Mouse (Mus musculus) common myeloid progenitor, adult 5-6 weeks (primary cell): Measurements from ENCODE around the gene Cep78. TPM values are rescaled to one million over a fixed set of nuclear protein-coding genes. Genes with fewer than 3 reads are reported as not detected.
A peak's percentile ranks its signal among the peaks of the same experiment; 100 is the strongest.

Experiments
- ATAC-seq: replicated peaks from 2 replicates; pipeline ENCODE4 v1.8.0; 2016; ENCODE audit warnings: low read depth, mild to moderate bottlenecking, moderate TSS enrichment, inconsistent platforms; ENCODE audit not compliant: poor library complexity, severe bottlenecking
- total RNA-seq: library from RNA; stranded (forward); fragments of 200-1000, 187-1606 nt; gene quantifications from 2 replicates; pipeline ENCODE4 v1.2.3, GENCODE M21; 2017

The Cep78 gene
- total RNA-seq, 1 experiment from 2014 or later = 17.7 TPM

DNA sequence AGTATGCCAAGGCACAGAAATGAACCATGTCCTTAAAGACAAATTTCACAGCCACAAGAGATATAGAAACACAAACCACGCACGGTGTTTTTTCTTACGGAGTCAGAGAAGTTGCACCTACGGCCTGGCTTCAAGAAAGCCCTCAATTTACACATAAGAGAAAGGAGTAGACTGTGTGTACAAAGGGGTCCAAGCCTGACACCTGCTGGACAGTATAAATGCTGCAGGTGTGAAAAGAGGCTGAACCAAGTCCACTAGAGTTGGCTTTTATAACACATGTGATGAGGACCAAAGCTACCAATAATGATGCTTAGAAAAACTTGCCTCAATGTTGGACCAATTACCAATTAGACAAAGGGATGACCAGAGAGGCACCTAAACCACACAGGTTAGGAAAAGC, 2.9 kb downstream of the Cep78 start:
- ATAC-seq = peak; percentile 77

DNA sequence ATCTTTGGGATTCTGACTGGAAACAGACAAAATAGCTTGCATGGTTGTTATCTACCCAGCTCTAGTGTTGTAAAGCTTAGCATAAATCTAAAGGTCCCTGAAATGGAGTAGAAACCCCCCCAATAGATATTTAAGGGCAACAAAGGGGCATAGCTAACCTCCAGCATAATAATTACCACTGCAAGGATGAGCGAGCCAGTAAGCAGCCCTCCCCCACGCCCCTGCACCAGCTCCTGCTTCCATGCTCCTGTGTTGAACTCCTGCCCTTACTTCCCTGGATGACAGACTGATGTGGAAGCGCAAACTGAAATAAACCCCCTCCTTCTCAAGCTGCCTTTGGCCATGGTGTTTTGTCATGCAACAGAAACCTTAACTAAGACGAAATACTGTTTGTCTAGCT, 11.4 kb downstream of the Cep78 start:
- no peak for ATAC-seq

DNA sequence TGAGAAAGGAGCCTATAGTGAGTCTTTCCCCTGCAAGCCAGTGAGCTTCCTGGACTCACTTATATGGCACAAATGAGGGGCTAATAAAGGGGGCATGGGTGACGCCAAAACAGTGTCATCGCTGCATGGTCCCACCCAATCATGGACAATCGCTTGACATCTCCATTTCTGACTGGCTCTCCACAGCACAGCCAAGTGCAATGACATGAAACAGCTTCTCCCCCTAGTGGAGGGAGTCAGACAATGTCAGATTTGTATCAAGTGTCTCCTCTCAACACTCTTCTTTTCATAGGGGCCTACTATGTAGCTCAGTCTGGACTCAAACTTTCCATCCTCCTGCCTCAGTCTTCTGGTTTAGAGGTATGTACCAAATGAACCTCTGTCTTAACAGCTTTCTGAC, 19.7 kb downstream of the Cep78 start:
- peak; percentile 95 for ATAC-seq

DNA sequence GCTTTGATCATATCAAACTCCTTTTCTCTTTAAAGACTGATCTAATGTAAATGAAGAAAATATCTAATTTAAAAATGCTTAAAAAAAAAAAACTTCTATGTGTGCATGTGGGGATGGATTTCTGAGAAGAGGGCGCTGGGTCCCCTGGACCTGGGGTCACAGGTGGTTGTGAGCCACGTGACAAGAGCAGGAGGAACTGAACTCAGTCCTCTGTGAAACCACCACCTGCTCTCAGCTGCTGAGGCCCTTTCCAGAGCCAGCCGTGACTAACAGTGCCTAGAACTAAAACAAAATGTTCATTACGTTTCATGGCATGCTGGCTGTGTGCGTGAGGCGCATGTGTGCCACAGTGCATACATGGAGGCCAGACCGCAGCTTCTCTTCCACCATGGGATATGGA, 20.3 kb downstream of the Cep78 start:
- no peak for ATAC-seq

DNA sequence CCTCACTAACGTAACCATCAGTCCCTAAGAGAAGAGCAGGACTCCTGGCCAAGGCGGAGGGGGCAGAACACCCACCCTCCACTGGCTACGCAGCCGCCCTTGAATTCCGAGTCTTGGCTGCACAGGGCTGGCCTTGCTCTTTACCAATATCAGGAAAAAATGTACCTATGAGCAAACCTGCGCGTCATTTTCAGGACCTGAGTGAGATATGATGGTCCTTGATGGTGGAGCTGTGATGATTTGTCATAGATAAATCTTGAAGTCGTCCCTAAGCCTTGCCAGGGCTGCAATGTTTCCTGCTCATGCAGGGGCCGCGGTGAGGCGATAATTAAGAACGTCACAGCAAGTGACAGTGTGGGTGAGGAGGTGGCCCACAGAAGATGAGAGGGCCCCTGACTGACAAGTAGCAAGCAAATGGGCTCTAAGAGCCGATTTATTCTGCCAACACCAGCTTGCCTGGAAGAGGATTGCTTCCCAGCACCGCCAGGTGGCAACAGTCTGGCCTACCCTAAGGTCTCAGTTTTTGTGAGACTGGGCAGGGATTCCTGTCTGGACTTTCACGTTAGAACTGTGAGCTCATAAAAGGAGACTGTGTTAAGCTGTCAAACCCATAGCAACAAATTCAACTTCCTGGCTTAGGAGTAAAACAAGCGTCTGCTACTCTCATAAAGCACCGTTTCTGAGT, 21.6 kb downstream of the Cep78 start:
- ATAC-seq = no peak

DNA sequence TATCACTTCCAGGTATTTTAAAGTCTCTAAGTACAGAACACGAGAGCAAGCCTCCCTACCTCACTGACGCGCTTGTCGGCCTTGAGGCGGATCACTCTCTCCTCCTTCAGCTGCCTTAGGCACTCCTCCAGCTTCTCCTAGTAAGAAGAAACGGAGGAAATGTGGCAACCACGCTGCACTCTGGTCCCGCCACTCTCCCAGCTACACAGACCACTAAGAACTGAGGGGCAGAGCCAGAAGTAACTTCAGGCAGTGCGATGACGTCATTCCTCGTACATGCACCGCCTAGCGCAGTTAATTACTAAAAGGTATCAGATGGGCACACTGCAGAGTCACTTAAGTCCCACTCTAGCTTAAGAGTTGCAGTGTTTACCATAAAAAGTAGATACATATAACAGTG, 22.5 kb downstream of the Cep78 start:
- ATAC-seq = no peak

DNA sequence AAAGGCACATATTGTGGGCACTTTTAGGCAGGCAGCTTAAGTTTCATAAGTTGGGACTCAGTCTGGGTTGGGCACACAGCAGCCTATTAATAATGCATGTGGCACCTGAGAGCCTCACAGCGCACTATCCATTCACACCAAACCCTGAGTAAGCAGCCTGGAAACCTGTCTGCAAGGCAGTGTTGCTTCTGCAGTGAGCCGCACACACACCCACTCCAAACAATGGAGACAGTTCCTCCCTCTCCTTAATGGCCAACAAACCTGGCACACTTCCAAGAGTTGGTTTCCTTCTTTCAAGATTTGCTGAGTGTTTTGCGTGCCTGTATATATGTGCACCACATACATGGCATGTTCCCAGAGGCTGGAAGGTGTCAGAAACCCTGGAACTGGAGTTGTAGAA, 34.6 kb downstream of the Cep78 start:
- ATAC-seq = 0 out of 2 replicates have a peak, but pooled peaks have one; percentile 32

DNA sequence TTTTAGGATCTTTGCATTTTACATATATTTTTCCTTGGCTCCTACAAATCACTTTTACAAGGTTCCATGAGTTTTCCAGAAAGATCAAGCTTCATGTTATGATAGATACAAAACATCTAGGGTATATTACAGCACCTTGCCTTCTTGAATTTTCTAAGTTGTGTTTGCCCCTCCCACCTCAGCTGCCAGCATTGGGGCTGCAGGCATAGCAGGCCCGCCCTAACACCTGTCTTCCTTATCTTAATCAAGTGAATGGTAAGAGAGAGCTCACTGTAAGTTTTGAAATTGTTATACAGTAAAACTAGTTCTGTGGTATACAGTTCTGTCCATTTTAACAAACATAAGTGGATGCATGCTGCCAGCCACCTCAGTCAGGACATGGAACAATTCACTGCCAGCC, 35.9 kb downstream of the Cep78 start:
- ATAC-seq = no peak

DNA sequence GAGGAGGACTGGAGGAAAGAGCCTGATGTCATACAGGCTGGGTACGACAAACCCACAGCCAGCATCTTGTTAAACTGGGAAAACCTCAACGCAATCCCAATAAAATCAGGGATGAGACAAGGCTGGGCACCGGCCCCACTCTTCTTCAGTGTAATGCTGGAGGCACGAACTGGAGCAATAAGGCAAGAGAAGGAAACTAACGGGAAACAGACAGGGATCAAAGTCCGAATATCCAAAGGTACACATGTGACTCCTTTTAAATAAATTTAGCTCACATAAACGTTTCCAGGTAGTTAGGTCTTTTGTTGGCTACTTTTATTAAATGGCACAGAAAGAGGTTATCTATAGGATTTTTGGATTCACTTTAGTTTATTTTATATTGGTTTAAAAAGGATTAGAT, 36.4 kb downstream of the Cep78 start:
- no peak for ATAC-seq

DNA sequence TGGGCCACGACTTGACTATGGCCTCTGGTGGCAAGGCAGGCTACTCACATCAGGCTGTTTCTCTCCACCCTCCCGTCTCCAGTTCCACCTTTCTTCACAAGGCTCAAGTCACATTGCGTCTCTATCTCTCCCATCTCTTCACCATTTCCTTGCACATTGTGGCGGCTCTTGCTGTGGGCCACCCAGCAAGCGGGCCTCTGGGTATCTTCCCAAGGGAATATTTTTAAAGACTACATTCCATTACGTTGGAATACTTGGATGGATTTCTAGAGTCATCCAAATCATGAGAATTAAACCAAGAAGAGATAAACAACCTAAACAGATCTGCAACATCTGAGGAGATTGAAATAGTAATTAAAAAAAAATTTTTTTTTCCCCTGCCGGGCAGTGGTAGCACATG, 37.6 kb downstream of the Cep78 start, which contains the start of gene Psat1:
Gene Psat1 (minus strand): TSS at position 101 of the 400 bp plus-strand sequence.
- ATAC-seq = no peak

DNA sequence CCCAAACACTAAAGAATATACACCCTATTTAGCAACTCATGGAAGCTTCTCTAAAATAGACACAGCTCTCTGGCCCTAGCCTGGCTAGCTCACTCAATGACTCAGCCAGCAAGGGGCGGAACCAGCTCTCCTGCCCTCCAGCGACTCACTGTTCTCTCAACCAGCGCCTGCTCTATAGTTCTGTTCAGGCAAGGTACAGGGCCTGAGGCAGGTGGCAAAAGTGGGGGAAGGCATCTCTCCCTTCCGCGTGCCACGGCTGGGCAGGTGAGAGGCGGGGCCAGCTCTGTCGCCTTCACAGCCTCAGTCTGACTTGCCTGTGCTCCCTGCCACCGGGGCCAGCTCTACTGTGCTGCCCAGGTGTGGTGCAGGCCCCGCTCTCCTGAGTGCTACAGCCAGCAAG, 38.1 kb downstream of the Cep78 start:
- no peak for ATAC-seq

DNA sequence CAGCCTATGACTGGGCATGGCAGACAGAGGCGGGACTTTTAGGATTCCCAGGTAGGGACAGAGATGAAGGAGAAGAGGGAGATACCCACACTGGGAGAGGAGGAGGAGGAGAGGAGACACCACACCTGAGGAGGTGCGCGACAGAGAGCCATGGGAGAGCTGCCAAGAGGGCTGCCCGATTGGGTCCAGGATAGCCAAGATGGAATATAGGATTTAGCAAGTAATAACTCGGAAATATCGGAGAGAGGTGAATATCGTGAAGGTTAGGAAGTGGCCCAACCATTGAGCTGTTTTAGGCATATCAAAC, 41.7 kb downstream of the Cep78 start:
- no peak for ATAC-seq

DNA sequence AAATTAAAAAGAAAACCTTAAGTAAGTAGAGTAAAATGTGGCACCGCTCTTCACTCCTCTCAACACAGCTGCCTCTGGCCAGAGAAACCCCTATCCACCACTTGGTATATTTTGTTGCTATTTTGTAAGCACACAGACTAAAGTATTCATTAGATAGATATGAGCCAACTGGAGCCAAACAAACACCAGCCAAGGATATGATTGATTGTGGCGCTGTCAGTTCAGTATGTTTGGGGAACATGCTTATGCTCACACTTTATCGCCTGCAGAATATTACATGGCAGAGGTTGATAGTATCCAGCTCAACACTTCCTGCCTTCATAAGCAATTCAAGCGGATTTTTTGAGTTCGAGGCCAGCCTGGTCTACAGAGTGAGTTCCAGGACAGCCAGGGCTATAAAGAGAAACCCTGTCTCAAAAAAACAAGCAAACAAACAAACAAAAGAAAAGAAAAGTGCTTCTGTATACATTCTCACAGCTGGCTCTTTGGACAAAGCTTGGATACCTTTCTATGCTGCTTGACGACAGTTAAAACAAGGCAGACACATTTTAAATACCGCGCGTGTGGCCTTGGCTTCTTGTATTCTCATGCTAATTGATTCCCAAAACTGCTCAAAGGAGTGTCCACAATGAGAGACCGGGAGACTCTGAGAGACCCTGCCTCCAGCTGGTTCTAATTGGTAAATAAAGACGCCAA, 42.2 kb downstream of the Cep78 start:
- ATAC-seq = no peak

DNA sequence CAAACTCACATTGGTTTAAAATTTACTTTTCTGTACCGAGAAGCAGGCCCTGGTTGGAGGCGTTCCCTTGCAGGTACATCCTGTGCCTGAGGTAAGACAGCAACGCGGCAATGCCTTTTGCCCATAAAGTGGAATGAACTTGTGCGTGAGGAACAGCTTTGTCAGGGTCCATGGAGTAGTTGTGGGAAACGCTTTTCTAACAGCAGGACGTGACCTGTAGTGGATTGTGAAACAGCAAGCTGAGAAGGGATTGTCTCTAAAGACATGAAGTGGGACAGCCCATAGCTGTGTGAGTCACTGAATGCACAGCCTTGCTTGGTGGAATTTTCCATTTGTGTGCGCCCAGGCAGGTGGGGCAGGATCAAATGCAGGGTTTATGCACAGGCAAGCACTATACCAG, 43.4 kb downstream of the Cep78 start:
- ATAC-seq = no peak

DNA sequence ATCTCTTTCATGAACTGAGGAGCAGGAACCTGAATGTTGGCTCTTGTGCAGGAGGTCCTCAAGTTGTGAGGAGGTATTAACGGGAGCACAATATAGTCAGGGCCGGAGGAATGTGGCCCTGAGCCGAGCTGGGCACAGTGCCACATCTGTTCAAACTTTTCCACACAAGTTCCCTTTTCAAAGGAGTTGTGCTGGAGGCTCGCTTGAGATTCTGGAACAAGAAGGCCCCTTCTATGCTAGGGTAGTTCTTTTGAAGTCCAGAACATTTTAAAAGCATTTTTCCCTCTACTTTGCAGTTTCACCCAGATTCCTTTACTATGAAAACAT, 59.1 kb downstream of the Cep78 start:
- no peak for ATAC-seq

DNA sequence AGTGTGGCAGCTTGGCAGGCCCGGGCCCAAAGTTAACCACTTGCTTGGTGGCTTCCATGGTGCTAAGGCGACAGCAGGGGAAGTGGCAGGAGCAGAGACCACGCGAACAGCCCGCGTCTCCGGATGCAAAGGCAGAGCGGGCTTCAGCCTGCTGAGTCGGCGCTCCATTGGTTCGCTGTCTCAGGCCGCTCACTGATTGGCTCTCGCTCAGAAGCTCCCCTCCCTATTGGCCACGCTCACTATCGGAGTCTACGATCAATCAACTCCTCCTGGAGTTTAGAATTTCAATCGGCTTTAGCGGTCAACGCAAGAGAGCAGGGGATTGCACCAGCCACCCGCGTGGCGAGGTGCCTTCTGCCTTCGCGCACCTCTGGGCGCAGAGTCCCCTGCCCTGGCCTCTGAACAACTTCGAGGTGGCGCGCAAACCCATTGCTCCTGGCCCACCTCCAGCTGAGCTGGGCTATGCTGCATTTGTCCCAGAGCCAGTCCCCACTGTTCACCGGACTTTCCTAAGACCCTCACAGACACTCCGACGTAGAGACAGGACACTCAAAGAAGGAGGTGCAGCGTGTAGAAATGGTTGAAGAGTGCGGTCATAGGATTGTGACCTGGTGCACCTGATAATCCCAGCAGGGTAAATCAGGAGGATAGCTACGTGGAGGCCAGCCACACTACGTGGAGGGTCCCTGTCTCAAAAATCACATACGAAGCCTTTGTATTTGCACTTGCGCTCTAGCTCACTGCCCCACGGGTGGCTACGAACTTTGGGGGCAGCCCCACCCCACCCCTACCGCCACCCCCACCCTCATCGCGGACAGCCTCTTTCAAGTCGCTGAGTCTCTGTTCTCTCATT, 59.7 kb downstream of the Cep78 start:
- peak; percentile 94 for ATAC-seq

DNA sequence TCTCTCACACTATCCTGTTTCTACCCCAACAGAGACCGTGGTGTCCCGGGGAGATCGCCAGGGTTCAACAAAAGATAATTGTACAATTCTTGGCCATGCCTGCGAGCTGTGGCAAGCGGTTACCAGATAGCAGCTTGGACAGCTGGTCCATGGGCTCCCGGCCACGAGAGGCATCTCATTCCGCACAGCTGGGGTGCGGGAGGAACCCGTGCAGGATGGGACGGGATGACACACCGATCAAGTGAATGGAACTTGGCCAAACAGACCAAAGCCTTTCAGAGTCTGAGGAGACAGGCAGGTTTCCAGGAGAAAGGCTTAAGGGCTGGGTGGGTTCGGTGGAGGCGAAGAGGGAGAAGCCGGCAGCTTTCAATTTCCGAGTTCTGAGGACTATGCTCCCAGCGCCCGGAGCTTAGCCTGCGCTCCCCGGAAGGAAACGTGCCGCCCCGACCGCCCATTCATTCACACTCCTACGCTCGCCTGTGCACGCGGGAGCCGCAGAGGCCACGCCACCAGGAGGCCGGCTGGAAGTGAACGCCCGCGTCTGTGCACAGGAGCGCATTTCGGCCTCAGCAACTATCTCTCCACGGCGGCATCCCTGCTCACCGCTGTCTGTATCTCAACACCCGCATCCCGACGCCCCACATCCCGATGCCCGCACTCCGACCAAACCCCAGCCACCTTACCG, 60.5 kb downstream of the Cep78 start:
- peak; percentile 42 for ATAC-seq

DNA sequence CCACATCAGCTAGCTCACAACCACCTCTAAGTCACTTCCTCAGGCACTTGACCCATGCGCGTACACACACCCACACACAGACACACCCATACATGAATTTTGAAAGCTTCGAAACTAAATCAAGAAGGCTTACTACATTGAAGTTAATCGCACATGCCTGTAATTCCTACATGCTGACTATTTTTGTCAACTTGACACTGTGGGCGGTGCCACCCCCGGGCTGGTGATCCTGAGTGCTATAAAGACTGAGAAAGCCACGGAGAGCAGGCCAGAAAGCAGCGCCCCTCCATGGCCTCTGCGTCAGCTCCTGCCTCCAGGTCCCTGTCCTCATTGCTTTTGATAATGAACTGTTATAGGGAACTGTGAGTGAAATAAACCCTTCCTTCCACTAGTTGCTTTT, 61.4 kb downstream of the Cep78 start:
- ATAC-seq = peak; percentile 13; the same call in 1 of the 2 replicates

DNA sequence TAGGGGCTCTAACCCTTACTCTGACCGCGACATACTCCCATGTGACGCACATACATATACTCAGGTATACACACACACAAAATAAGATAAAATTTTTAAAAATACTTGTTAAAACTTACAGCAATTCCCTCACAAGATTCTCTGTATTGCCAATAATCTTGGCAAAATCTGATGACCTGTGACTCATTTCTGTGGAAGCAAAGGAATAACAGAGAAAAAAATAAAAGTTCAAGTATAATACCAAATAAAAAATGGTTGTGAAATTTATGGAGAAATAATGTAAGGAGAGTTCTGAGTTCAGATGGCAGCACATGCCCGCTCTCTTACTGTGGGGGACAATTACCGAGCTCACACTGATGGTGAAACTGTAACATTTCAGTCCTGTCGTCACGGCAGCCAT, 65.5 kb downstream of the Cep78 start:
- ATAC-seq = no peak

DNA sequence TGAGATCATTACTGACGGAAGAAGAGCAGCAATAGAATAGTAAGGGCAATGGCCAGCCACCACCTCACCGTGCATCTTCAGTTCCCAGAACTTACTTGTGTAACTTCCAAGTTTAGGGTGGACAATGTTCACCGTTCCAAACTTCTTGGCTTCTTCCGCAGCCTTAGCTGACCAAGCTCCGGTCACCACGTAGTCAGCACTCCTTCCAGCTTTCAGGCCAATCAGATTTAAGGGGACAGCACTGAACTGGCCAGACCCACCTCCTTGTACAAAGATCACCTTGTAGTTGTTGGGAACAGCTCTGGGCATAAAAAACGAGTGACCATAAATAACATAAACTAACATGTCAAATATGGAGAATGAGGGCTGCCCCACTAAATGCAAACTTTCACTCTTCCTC, 66.7 kb downstream of the Cep78 start:
- no peak for ATAC-seq
